Mouse (Mus musculus) lung, embryonic 14.5 days (tissue): ENCODE results near the gene Gigyf1. TPM values are rescaled to one million over a fixed set of nuclear protein-coding genes. Genes with fewer than 3 reads are reported as not detected.

ENCODE experiments used
- ATAC-seq: fragments of 200-750 bp; cut with Nextera tagmentation; 2 replicates; pipeline ENCODE4 v1.8.0; 2017; ENCODE audit warnings: mild to moderate bottlenecking, moderate TSS enrichment, moderate library complexity; ENCODE audit not compliant: insufficient read depth
- DNase-seq: peaks from one replicate; pipeline ENCODE4 v3.0.0-alpha.2; 2015
- H3K27ac ChIP-seq: fragments of 300-500 bp; sonication (generic); 2 replicates; pipeline ENCODE4 v1.5.1; 2014; ENCODE audit warnings: low read depth, mild to moderate bottlenecking, moderate library complexity
- H3K27me3 ChIP-seq: fragments of 300-500 bp; sonication (generic); 2 replicates; pipeline ENCODE4 v1.6.1; 2014; ENCODE audit warnings: low read length, control low read depth; ENCODE audit not compliant: insufficient read depth
- H3K36me3 ChIP-seq: fragments of 300-500 bp; sonication (generic); 2 replicates; pipeline ENCODE4 v1.6.1; 2014; ENCODE audit warnings: control low read depth; ENCODE audit not compliant: insufficient read depth
- H3K4me1 ChIP-seq: fragments of 300-500 bp; sonication (generic); 2 replicates; pipeline ENCODE4 v1.6.1; 2014; ENCODE audit warnings: antibody characterized with exemption, control low read depth; ENCODE audit not compliant: insufficient read depth
- H3K4me2 ChIP-seq: fragments of 300-500 bp; sonication (generic); 2 replicates; pipeline ENCODE4 v1.6.1; 2014; ENCODE audit warnings: mild to moderate bottlenecking
- H3K4me3 ChIP-seq: fragments of 300-500 bp; sonication (generic); 2 replicates; pipeline ENCODE4 v1.5.1; 2014; ENCODE audit warnings: low read depth, low read length
- H3K9ac ChIP-seq: fragments of 300-500 bp; sonication (generic); 2 replicates; pipeline ENCODE4 v1.6.1; 2014
- H3K9me3 ChIP-seq: fragments of 300-500 bp; sonication (generic); 2 replicates; pipeline ENCODE4 v1.6.1; 2016; ENCODE audit warnings: low read depth, low read length, control low read depth
- CTCF ChIP-seq: IDR thresholded peaks from 2 replicates; pipeline ENCODE4 v1.5.1; 2016; ENCODE audit warnings: antibody characterized with exemption, low read depth
- WGBS: fragments of 180-500 bp; shearing (Covaris S2); extraction: QIAGEN DNeasy Blood & Tissue Kit; methylation state at CpG from one replicate; pipeline ENCODE4 v1.1.7; 2014; 5-methylcytosine and 5-hydroxymethylcytosine counted together
- polyA plus RNA-seq: library from polyadenylated mRNA; unstranded; fragments of >200 nt; fragmentation: Nextera tagmentation; extraction: Ambion mirVana; gene quantifications from 2 replicates; pipeline ENCODE4 v1.2.1, GENCODE M21; 2014

Gigyf1 gene
- polyA plus RNA-seq, 1 experiment from 2014 or later: 11.1 TPM

DNA sequence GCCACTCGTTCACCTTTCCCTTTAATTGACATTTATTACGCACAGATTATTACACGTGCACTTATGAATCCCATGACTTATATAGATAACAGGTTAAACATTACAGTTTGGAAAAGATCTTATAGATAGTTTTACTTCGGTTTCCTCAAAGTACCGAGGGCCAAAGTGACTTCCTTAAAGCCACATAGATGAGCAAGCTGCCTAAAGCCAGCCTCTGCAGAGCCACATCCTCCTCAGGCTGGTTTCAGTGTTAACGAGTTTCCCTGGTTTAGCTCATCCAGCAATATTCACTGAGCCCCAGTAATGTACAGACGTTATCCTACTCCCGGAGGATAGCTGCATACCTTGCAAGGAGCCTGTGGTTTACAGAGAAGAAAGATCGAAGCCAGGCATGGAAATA, 17.0 kb downstream of the Gigyf1 start:
- Histone ChIP-seq H3K9me3 (no peaks in the 10 kb centered on the region), H3K27me3 (no peaks in the 10 kb centered on the region), H3K4me1 (peaks cover 5% of the 10 kb centered on the region; the same call in 1 of the 2 replicates), H3K36me3 (peaks cover 2% of the 10 kb centered on the region), H3K4me3 (no peak overlapping the region), H3K9ac (no peak overlapping the region), H3K4me2 (no peak overlapping the region), H3K27ac (no peak overlapping the region)
- 71% methylated on average over 9 of the region's 9 CpGs for WGBS
- DNase-seq: no peak
- TF ChIP-seq CTCF: no peak
- no peak for ATAC-seq

DNA sequence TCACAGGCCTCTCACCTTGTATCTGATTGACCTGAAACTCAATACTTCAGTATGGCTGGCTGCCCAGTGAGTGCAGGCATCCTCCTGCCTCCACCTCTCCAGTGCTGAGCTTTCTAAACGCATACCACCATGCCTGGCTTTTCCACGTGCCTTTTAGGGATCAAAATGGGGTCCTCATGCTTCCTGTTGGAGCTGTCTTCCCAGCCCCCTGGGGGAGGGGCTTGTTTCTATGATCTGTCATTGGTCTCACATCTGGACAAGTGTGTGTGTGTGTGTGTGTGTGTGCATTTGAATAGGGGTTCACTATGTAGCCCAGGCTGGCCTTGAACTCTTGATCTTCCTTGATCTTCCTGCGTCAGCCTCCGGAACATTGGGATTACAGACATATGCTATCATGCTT, 19.1 kb downstream of the Gigyf1 start:
- no peak for ATAC-seq
- H3K9ac ChIP-seq: no peak overlapping the region
- H3K4me1 ChIP-seq: 0 out of 2 replicates have a peak, but pooled peaks cover 2% of the 10 kb centered on the region
- no peak for DNase-seq
- TF ChIP-seq CTCF: no peak
- no peaks in the 10 kb centered on the region for H3K27me3 ChIP-seq
- no peak overlapping the region for H3K4me3 ChIP-seq
- no peak overlapping the region for H3K27ac ChIP-seq
- WGBS: 44% methylated on average over 4 of the region's 4 CpGs
- H3K4me2 ChIP-seq: no peak overlapping the region
- no peaks in the 10 kb centered on the region for H3K36me3 ChIP-seq
- no peaks in the 10 kb centered on the region for H3K9me3 ChIP-seq

DNA sequence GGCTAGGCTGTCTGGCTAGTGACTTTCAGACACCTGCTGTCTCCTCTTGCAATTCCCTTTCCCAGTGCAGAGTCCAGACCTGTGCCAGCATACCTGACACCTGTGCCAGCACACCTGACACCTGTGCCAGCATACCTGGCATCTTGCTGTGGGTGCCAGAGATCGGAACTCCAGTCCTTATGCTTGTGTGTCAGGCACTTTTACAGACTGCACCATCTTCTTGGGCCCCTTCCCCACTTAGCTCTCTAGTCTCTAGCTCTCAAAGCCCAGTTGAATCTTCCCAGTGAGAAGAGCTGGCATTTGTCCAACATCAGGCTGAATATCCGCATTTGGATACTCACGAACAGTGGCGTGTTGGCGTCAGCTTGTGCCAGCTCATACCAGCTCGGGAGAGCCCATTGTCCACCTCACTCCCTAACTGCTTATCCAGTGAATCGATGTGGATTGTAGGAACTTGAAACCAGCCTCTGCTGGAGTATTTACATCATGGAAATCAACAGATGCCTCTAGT, 21.0 kb downstream of the Gigyf1 start:
- WGBS: 43% methylated on average over 7 of the region's 7 CpGs
- DNase-seq: peak; percentile 74
- no peak for ATAC-seq
- Histone ChIP-seq H3K27me3 (no peaks in the 10 kb centered on the region), H3K9ac (no peak overlapping the region), H3K36me3 (no peaks in the 10 kb centered on the region), H3K27ac (no peak overlapping the region), H3K4me3 (no peak overlapping the region), H3K9me3 (no peaks in the 10 kb centered on the region), H3K4me1 (no peaks in the 10 kb centered on the region), H3K4me2 (no peak overlapping the region)
- TF ChIP-seq CTCF: no peak

DNA sequence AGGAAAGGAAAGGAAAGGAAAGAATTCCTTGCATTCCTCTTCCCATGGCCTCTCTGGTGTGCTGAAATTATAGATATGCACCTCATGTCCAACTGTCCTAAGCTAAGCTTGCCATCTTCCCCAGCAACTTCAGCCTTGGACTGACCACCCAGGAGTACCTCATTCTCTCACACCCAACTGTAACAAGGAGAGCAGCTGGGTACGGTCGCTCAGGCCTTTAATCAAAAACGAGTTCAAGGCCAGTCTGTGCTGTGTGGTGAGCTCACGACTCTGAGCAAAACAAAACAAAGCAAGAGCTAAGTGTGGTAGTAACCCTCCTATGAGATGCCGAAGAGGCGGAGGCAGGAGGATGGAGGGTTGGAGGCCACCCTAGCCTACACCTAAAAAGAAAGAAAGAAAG, 22.6 kb downstream of the Gigyf1 start:
- Histone ChIP-seq H3K27ac (no peak overlapping the region), H3K4me3 (no peak overlapping the region), H3K9me3 (no peaks in the 10 kb centered on the region), H3K9ac (no peak overlapping the region), H3K4me2 (no peak overlapping the region), H3K27me3 (no peaks in the 10 kb centered on the region), H3K4me1 (no peaks in the 10 kb centered on the region), H3K36me3 (no peaks in the 10 kb centered on the region)
- no peak for TF ChIP-seq CTCF
- WGBS: 67% methylated on average over 6 of the region's 6 CpGs
- no peak for ATAC-seq
- DNase-seq: no peak

DNA sequence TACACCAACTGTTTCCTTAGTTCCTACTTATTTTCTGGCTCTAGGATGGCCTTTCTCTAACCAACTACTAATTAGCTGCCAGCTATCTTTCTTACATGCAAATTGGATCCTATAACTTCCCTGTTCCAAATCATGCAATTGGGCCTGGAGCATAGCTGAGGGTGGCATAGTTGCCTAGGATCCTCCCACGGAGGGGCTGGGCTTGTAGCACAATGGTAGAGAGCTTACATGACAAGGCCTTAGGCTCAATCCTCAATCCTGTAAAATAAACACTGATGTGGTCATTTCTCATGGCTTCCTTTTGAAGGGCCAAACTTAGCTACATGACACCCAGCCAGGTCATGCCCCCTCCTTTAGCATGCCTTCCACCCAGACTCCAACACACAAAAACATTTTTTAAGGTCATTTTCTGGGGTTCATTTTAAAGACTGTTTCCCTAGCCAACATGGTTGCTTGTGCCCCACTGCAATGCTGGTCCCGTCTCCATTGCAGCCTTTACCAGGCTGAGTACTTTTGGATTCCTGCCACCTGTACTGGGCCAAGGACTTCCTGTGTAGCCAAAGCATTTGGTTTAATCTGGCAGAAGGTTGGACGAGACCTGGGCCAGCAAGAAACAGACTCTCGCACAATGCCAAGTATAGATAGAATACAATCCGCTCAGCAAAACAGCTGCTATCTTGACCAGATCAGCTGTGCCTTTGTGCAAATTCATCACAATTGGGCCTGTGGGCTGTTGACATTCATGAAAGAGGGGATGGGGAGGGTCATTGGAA, 23.6 kb downstream of the Gigyf1 start:
- Histone ChIP-seq H3K9me3 (no peaks in the 10 kb centered on the region), H3K9ac (no peak overlapping the region), H3K4me2 (no peak overlapping the region), H3K27me3 (no peaks in the 10 kb centered on the region), H3K36me3 (no peaks in the 10 kb centered on the region), H3K4me3 (no peak overlapping the region), H3K27ac (no peak overlapping the region), H3K4me1 (no peaks in the 10 kb centered on the region)
- ATAC-seq (no peak), DNase-seq (no peak)
- WGBS: 63% methylated on average over 5 of the region's 5 CpGs
- TF ChIP-seq CTCF: no peak

DNA sequence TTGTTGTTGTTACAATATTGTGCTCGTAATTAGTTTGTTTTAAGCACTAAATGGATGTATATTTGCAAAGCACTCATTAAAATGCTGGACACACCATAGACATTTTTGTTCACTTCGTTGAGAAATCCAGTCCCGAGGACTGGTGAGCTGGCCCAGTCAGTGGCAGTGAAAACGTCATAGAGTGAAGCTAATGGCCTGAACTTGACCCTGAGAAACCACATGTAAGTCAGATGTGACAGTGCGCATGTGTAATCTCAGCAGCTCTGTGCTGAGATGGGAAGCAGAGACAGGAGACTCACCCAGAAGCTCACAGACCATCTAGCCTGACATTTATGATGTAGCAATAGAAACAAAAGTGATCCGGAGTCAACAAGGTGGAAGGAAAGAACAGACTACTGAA, 26.6 kb downstream of the Gigyf1 start:
- TF ChIP-seq CTCF: no peak
- WGBS: 60% methylated on average over 6 of the region's 6 CpGs
- Histone ChIP-seq H3K4me1 (no peaks in the 10 kb centered on the region), H3K4me2 (no peak overlapping the region), H3K27ac (no peak overlapping the region), H3K9ac (no peak overlapping the region), H3K9me3 (no peaks in the 10 kb centered on the region), H3K4me3 (no peak overlapping the region), H3K27me3 (no peaks in the 10 kb centered on the region), H3K36me3 (no peaks in the 10 kb centered on the region)
- DNase-seq: no peak
- ATAC-seq: no peak

DNA sequence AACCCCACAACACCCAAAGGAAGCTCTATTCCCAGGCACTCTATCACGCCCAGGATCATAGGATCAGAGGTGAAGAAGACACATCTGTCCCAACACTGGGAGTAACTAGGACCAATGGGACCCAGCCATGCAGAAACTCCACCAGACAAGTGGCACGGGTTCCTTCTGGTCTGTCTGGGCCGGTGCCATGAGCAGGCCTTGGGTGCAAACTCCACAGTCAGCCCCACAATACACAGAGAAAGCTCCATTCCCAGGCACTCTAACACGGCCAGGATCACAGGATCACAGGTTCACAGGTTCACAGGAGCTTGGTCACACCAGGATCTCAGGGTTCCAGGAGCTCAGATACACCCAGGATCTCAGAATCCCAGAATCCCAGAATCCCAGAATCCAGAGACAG, 27.2 kb downstream of the Gigyf1 start:
- TF ChIP-seq CTCF: no peak
- DNase-seq: no peak
- Histone ChIP-seq H3K4me1 (no peaks in the 10 kb centered on the region), H3K36me3 (no peaks in the 10 kb centered on the region), H3K4me2 (no peak overlapping the region), H3K9me3 (no peaks in the 10 kb centered on the region), H3K27me3 (no peaks in the 10 kb centered on the region), H3K4me3 (no peak overlapping the region), H3K9ac (no peak overlapping the region), H3K27ac (no peak overlapping the region)
- ATAC-seq: no peak
- WGBS: 65% methylated on average over 4 of the region's 4 CpGs
